In the genomic region with DNA sequence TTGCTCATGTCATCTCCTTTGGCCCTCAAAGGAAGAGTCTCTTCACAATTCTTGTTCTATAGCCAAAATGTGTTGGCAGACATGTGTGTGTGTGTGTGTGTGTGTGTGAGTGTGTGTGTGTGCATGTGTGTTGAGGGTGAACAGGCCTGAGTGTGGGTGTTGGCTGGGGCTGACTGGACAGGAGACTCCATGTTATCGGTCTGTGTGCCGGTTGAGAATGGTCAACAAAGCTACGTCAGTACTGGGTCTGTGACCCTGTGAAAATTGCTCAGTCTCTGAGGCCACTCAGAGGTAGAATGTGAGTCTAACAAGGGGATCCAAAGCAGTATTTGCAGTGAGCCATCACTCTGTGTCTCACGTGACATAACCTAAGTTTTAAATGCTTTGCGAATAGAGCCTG, we compare ENCODE assay signal across 23 mouse cellular contexts.
"Had no signal": no experiment of that assay in that cellular context is flagged by ENCODE, and none has a peak within 500 bp of the region (broad histone marks: within the 10 kb centered on the region; RNA-seq: fewer than 3 reads in every experiment).

No protein-coding gene starts in this region.

- H3K27me3 ChIP-seq: heart, embryonic 12.5 days; hindbrain, embryonic 13.5 days; hindbrain, embryonic 15.5 days; kidney, embryonic 15.5 days; limb, embryonic 13.5 days; liver, embryonic 13.5 days had no signal

- H3K36me3 ChIP-seq: hindbrain, embryonic 15.5 days; liver, embryonic 13.5 days had no signal

- H3K9me3 ChIP-seq: heart, embryonic 10.5 days; heart, embryonic 12.5 days; hindbrain, embryonic 13.5 days; hindbrain, embryonic 15.5 days; kidney, embryonic 15.5 days; limb, embryonic 13.5 days; liver, embryonic 13.5 days had no signal

- H3K4me2 ChIP-seq: heart, embryonic 12.5 days; hindbrain, embryonic 13.5 days; hindbrain, embryonic 15.5 days; kidney, embryonic 15.5 days; limb, embryonic 13.5 days; liver, embryonic 13.5 days had no signal

- H3K4me3 ChIP-seq: heart, embryonic 10.5 days; heart, embryonic 12.5 days; hindbrain, embryonic 13.5 days; hindbrain, embryonic 15.5 days; kidney, embryonic 15.5 days; left cerebral cortex, adult 2 months; limb, embryonic 13.5 days; liver, embryonic 13.5 days had no signal

- H3K9ac ChIP-seq: forebrain, postnatal 0 days; heart, embryonic 12.5 days; hindbrain, embryonic 13.5 days; hindbrain, embryonic 15.5 days; kidney, embryonic 15.5 days; limb, embryonic 13.5 days; liver, embryonic 13.5 days had no signal

- ATAC-seq: forebrain, postnatal 0 days; hindbrain, postnatal 0 days; intestine, embryonic 16.5 days had no signal

- H3K27ac ChIP-seq: heart, embryonic 10.5 days; hindbrain, embryonic 13.5 days; hindbrain, embryonic 15.5 days; hindbrain, postnatal 0 days; kidney, embryonic 15.5 days; kidney, postnatal 0 days; left cerebral cortex, adult 2 months; limb, embryonic 13.5 days; liver, embryonic 13.5 days had no signal

- H3K4me1 ChIP-seq: hindbrain, embryonic 13.5 days; hindbrain, embryonic 15.5 days had no signal

- DNase-seq: forebrain, postnatal 0 days; gastrocnemius, postnatal 14 days; gastrocnemius, postnatal 36 days; heart, adult 18-20 months; heart, postnatal 36 days; kidney, adult 11 months; kidney, adult 2 months; kidney, adult 9 months; kidney, postnatal 14 days; kidney, postnatal 36 days; layer of hippocampus, adult 9-11 months; layer of hippocampus, postnatal 36 days; liver, embryonic 13.5 days had no signal
